Comparison of ENCODE assay signal across 26 mouse cellular contexts in the genomic region with DNA sequence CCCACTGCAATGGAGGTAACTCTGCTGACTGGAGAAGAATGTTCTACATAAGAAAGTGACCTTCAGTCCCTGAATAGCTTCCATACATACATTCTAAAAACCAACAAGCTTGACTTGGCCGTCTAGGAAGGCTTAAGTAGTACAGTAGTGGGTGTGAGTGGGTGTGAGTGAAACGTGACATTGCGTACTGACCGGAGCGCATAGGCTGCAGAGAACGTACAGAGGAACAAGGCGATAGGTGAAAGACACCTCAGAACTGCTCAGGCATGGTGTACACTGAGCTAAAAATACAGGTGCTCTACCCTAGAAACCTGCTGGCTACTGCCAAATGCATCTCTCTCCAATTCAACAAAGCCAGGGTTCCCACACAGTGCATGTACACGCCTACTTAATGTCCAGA.
DNase-seq lines count a peak whose midpoint lies in the region; ATAC-seq lines count a peak whose summit lies in the region.
"Had no signal": no experiment of that assay in that cellular context is flagged by ENCODE, and none has a peak within 500 bp of the region (broad histone marks: within the 10 kb centered on the region; RNA-seq: fewer than 3 reads in every experiment).

No protein-coding gene starts in this region.

- H3K4me1 ChIP-seq in heart, embryonic 10.5 days, result peaks cover 37% of the 10 kb centered on the region
- peaks cover 48% of the 10 kb centered on the region for H3K4me1 ChIP-seq in heart, embryonic 15.5 days (replicated peaks)
- no peaks in the 10 kb centered on the region for H3K4me1 ChIP-seq in kidney, embryonic 16.5 days (ENCODE audit: insufficient read depth, low read length)
- H3K4me1 ChIP-seq: embryonic facial prominence, embryonic 12.5 days; limb, embryonic 13.5 days; lung, embryonic 15.5 days; megakaryocyte, embryonic 14.5 days had no signal

- no peak overlapping the region for H3K4me3 ChIP-seq in heart, embryonic 10.5 days
- H3K4me3 ChIP-seq in heart, embryonic 15.5 days, result no peak overlapping the region
- no peak overlapping the region for H3K4me3 ChIP-seq in kidney, embryonic 16.5 days (ENCODE audit: low read length)
- H3K4me3 ChIP-seq: embryonic facial prominence, embryonic 12.5 days; gastrocnemius, adult 2 months; layer of hippocampus, adult 2 months; left cerebral cortex, adult 2 months; limb, embryonic 13.5 days; lung, embryonic 15.5 days; megakaryocyte, embryonic 14.5 days; midbrain, embryonic 13.5 days had no signal

- no peaks in the 10 kb centered on the region for H3K27me3 ChIP-seq in heart, embryonic 10.5 days (ENCODE audit: insufficient read depth, poor library complexity, severe bottlenecking)
- no peaks in the 10 kb centered on the region for H3K27me3 ChIP-seq in heart, embryonic 15.5 days
- no peaks in the 10 kb centered on the region for H3K27me3 ChIP-seq in kidney, embryonic 16.5 days (ENCODE audit: insufficient read depth, low read length)
- H3K27me3 ChIP-seq: embryonic facial prominence, embryonic 12.5 days; limb, embryonic 13.5 days; lung, embryonic 15.5 days; megakaryocyte, embryonic 14.5 days; midbrain, embryonic 13.5 days; Patski had no signal

- no peak overlapping the region for H3K9ac ChIP-seq in heart, embryonic 15.5 days
- H3K9ac ChIP-seq in kidney, embryonic 16.5 days (replicated peaks; ENCODE audit: low read length), result no peak overlapping the region
- H3K9ac ChIP-seq: embryonic facial prominence, embryonic 12.5 days; hindbrain, embryonic 14.5 days; limb, embryonic 13.5 days; lung, embryonic 15.5 days; midbrain, embryonic 13.5 days had no signal

- intact Hi-C loops in heart, postnatal 36 days (cut with DNase I), result no loop called here
- intact Hi-C loops in heart, postnatal 14 days (cut with DNase I), result no loop called here
- intact Hi-C loops in left cerebral cortex, postnatal 10 days (cut with DNase I), result no loop called here

- DNase-seq in heart, embryonic 10.5 days (ENCODE audit: low spot score), result no peak
- no peak for DNase-seq in heart, postnatal 36 days
- DNase-seq in heart, postnatal 14 days, result no peak
- peak; percentile 39 for DNase-seq in kidney, adult 18-20 months
- DNase-seq in R1 (ENCODE audit: low read depth, low spot score), result peak; percentile 19
- DNase-seq in left cerebral cortex, postnatal 10 days (ENCODE audit: extremely low spot score in 1 of 2, low spot score in 2 of 2), result no peak
- DNase-seq: adrenal gland, postnatal 25 days; cerebellum, adult 11-12 months; cerebellum, adult 9-11 months; embryo, embryonic 11 days; gastrocnemius, adult 2 months; lung, postnatal 4 days; thymus, postnatal 4 days had no signal

- peak overlapping the region; percentile 15; the same call in 1 of the 2 replicates for H3K4me2 ChIP-seq in heart, embryonic 15.5 days
- H3K4me2 ChIP-seq in kidney, embryonic 16.5 days (replicated peaks; ENCODE audit: low read depth, low read length), result no peak overlapping the region
- H3K4me2 ChIP-seq: embryonic facial prominence, embryonic 12.5 days; hindbrain, embryonic 14.5 days; limb, embryonic 13.5 days; liver, embryonic 11.5 days; lung, embryonic 15.5 days; midbrain, embryonic 13.5 days had no signal

- peak; percentile 78 for ATAC-seq in heart, embryonic 15.5 days (replicated peaks; ENCODE audit: insufficient number of reproducible peaks, insufficient read depth, low FRiP score, low read depth)
- ATAC-seq in kidney, embryonic 16.5 days (ENCODE audit: low FRiP score, low TSS enrichment), result no peak
- ATAC-seq: forebrain, embryonic 14.5 days; midbrain, embryonic 13.5 days; Patski had no signal

- H3K36me3 ChIP-seq in heart, embryonic 10.5 days, result peaks cover 43% of the 10 kb centered on the region
- H3K36me3 ChIP-seq in heart, embryonic 15.5 days, result peaks cover 24% of the 10 kb centered on the region; the same call in 1 of the 2 replicates
- peaks cover 40% of the 10 kb centered on the region for H3K36me3 ChIP-seq in kidney, embryonic 16.5 days (ENCODE audit: insufficient read depth, low read length)
- H3K36me3 ChIP-seq: midbrain, embryonic 13.5 days had no signal

- H3K9me3 ChIP-seq in heart, embryonic 10.5 days, result no peaks in the 10 kb centered on the region
- no peaks in the 10 kb centered on the region for H3K9me3 ChIP-seq in heart, embryonic 15.5 days (replicated peaks)
- no peaks in the 10 kb centered on the region for H3K9me3 ChIP-seq in kidney, embryonic 16.5 days (ENCODE audit: low read length)
- H3K9me3 ChIP-seq: embryonic facial prominence, embryonic 12.5 days; limb, embryonic 13.5 days; lung, embryonic 15.5 days; megakaryocyte, embryonic 14.5 days; midbrain, embryonic 13.5 days had no signal

- peak overlapping the region; percentile 65 for H3K27ac ChIP-seq in heart, embryonic 10.5 days
- H3K27ac ChIP-seq in heart, embryonic 15.5 days, result peak overlapping the region; percentile 82
- no peak overlapping the region for H3K27ac ChIP-seq in kidney, embryonic 16.5 days (ENCODE audit: low read length)
- H3K27ac ChIP-seq: embryonic facial prominence, embryonic 12.5 days; gastrocnemius, adult 2 months; hindbrain, embryonic 14.5 days; layer of hippocampus, adult 2 months; left cerebral cortex, adult 2 months; limb, embryonic 13.5 days; lung, embryonic 15.5 days; midbrain, embryonic 13.5 days had no signal

- WGBS in heart, embryonic 10.5 days, result 52% methylated on average over 8 of the region's 8 CpGs
- WGBS in heart, embryonic 15.5 days, result 54% methylated on average over 8 of the region's 8 CpGs
- WGBS in kidney, embryonic 16.5 days, result 86% methylated on average over 8 of the region's 8 CpGs

Comparison
In these comparisons a context has a peak if more than half of its experiments do, and no peak if none do; other contexts are left out.
1. DNase-seq: peak in kidney, adult 18-20 months (single experiment) and R1 (single experiment); none in heart, embryonic 10.5 days (single experiment), heart, postnatal 36 days (0 of 2), heart, postnatal 14 days (0 of 2) and left cerebral cortex, postnatal 10 days (0 of 2).